Mouse (Mus musculus) bone marrow, adult 2 months (tissue): Measurements from ENCODE around the gene Mid1.

ENCODE experiments used
- CTCF ChIP-seq: fragments of 200-500 bp; IDR thresholded peaks from 2 replicates; pipeline ENCODE4 v1.5.1; 2011; ENCODE audit warnings: low read length, control low read depth; ENCODE audit not compliant: control insufficient read depth, insufficient read depth
- POLR2A ChIP-seq: fragments of 200-500 bp; IDR thresholded peaks from 2 replicates; pipeline ENCODE4 v1.6.1; 2011; ENCODE audit warnings: low read depth, mild to moderate bottlenecking, control low read depth, low read length, borderline replicate concordance; ENCODE audit not compliant: control insufficient read depth

GRCm38 (mm10) chrX:169704016-169704602 is 19.1 kb downstream of the Mid1 start:
- TF ChIP-seq CTCF, result no peak
- TF ChIP-seq POLR2A, result no peak
